Mouse (Mus musculus) CH12.LX (cell line): ENCODE results near the gene Kcnip4. TPM values are rescaled to one million over a fixed set of nuclear protein-coding genes. Genes with fewer than 3 reads are reported as not detected.

Source experiments
- DNase-seq: peaks from one replicate; pipeline ENCODE4 v3.0.0-alpha.2; 2013; ENCODE audit errors: extremely low read depth
- H3K27ac ChIP-seq: 2 replicates; pipeline ENCODE4 v1.5.1; 2012; ENCODE audit warnings: low read depth, mild to moderate bottlenecking, control low read depth, moderate library complexity; ENCODE audit not compliant: insufficient read depth
- H3K27me3 ChIP-seq: replicated peaks from 2 replicates; pipeline ENCODE3; 2012; ENCODE audit warnings: inconsistent platforms
- H3K36me3 ChIP-seq, 2 experiments: replicated peaks in 1 of 2; 2 replicates each; pipeline versions ENCODE3 to v1.6.1; 2012; ENCODE audit warnings: inconsistent platforms in 1 of 2, low read length in 1 of 2, mild to moderate bottlenecking in 1 of 2, mixed read lengths in 1 of 2, moderate library complexity in 1 of 2; ENCODE audit not compliant: control insufficient read depth in 1 of 2, insufficient read depth in 1 of 2
- H3K4me1 ChIP-seq, 2 experiments: 2 replicates each; pipeline ENCODE4 v1.6.1; 2012; ENCODE audit warnings: inconsistent platforms in 1 of 2, moderate library complexity in 1 of 2; ENCODE audit not compliant: insufficient read depth in 2 of 2, control insufficient read depth in 1 of 2
- H3K4me2 ChIP-seq: 2 replicates; pipeline ENCODE4 v1.6.1; 2012; ENCODE audit warnings: low read depth, mild to moderate bottlenecking, control low read depth; ENCODE audit not compliant: poor library complexity, insufficient read depth, severe bottlenecking
- H3K4me3 ChIP-seq, 3 experiments: fragments of 150-350 bp in 1 of 3; sonication (generic) in 1 of 3; replicated peaks in 1 of 3; 2 replicates each; pipeline versions ENCODE3 to v1.5.1; 2011 to 2012; ENCODE audit warnings: low read depth in 2 of 3, low read length in 2 of 3, mild to moderate bottlenecking in 2 of 3, moderate library complexity in 2 of 3, control low read depth in 1 of 3, improper control_type of control experiment in 1 of 3, inconsistent platforms in 1 of 3, mixed read lengths in 1 of 3; ENCODE audit not compliant: poor library complexity in 1 of 3
- H3K79me2 ChIP-seq: replicated peaks from 2 replicates; pipeline ENCODE4 v1.6.1; 2012; ENCODE audit warnings: mild to moderate bottlenecking, moderate library complexity; ENCODE audit not compliant: control insufficient read depth, poor library complexity, insufficient read depth, severe bottlenecking; ENCODE audit errors: extremely low read depth
- H3K9ac ChIP-seq: 2 replicates; pipeline ENCODE4 v1.6.1; 2012; ENCODE audit warnings: low read depth, mild to moderate bottlenecking, control low read depth, moderate library complexity; ENCODE audit not compliant: insufficient read depth
- H3K9me3 ChIP-seq: replicated peaks from 2 replicates; pipeline ENCODE3; 2012; ENCODE audit warnings: low read length, inconsistent platforms, mixed read lengths
- BHLHE40 ChIP-seq: IDR thresholded peaks from 2 replicates; pipeline ENCODE4 v1.6.1; 2011; ENCODE audit warnings: mild to moderate bottlenecking, low read depth, low read length, improper control_type of control experiment
- CHD2 ChIP-seq: IDR thresholded peaks from 2 replicates; pipeline ENCODE4 v1.6.1; 2011; ENCODE audit warnings: low read length, improper control_type of control experiment
- CTCF ChIP-seq, 2 experiments: IDR thresholded peaks in 1 of 2; conservative IDR thresholded peaks in 1 of 2; 2 replicates each; pipeline ENCODE4 v1.5.1; 2011 to 2012; ENCODE audit warnings: low read depth in 2 of 2, low read length in 2 of 2, improper control_type of control experiment in 1 of 2, inconsistent platforms in 1 of 2, mild to moderate bottlenecking in 1 of 2, moderate library complexity in 1 of 2
- E2F4 ChIP-seq: IDR thresholded peaks from 2 replicates; pipeline ENCODE4 v1.6.1; 2011; ENCODE audit warnings: low read depth, low read length, improper control_type of control experiment; ENCODE audit not compliant: insufficient replicate concordance
- EP300 ChIP-seq: IDR thresholded peaks from 2 replicates; pipeline ENCODE4 v1.6.1; 2011; ENCODE audit warnings: low read length, improper control_type of control experiment
- JUN ChIP-seq: IDR thresholded peaks from 2 replicates; pipeline ENCODE4 v1.6.1; 2011; ENCODE audit warnings: low read depth, mild to moderate bottlenecking, low read length, improper control_type of control experiment, moderate library complexity; ENCODE audit not compliant: insufficient read depth
- KAT2A ChIP-seq: IDR thresholded peaks from 2 replicates; pipeline ENCODE4 v1.6.1; 2012; ENCODE audit warnings: low read length, improper control_type of control experiment, inconsistent platforms; ENCODE audit not compliant: insufficient replicate concordance
- MAX ChIP-seq: IDR thresholded peaks from 2 replicates; pipeline ENCODE4 v1.6.1; 2011; ENCODE audit warnings: low read length, improper control_type of control experiment
- MAZ ChIP-seq: IDR thresholded peaks from 2 replicates; pipeline ENCODE4 v1.6.1; 2012; ENCODE audit warnings: low read depth, mild to moderate bottlenecking, inconsistent platforms, low read length, improper control_type of control experiment, moderate library complexity
- MEF2A ChIP-seq: IDR thresholded peaks from 2 replicates; pipeline ENCODE4 v1.6.1; 2014; ENCODE audit warnings: low read depth, mild to moderate bottlenecking, inconsistent platforms, low read length, improper control_type of control experiment, borderline replicate concordance
- MXI1 ChIP-seq: IDR thresholded peaks from 2 replicates; pipeline ENCODE4 v1.6.1; 2011; ENCODE audit warnings: mild to moderate bottlenecking, low read depth, low read length, improper control_type of control experiment
- MYC ChIP-seq: IDR thresholded peaks from 2 replicates; pipeline ENCODE4 v1.6.1; 2011; ENCODE audit warnings: low read depth, mild to moderate bottlenecking, improper control_type of control experiment, low read length
- NELFE ChIP-seq: IDR thresholded peaks from 2 replicates; pipeline ENCODE4 v1.6.1; 2011; ENCODE audit warnings: low read depth, low read length, improper control_type of control experiment
- POLR2A ChIP-seq: IDR thresholded peaks from 2 replicates; pipeline ENCODE4 v1.6.1; 2011; ENCODE audit warnings: low read depth, mild to moderate bottlenecking, improper control_type of control experiment, low read length
- RAD21 ChIP-seq: IDR thresholded peaks from 2 replicates; pipeline ENCODE4 v1.6.1; 2011; ENCODE audit warnings: low read depth, mild to moderate bottlenecking, low read length, improper control_type of control experiment, moderate library complexity
- TBP ChIP-seq: conservative IDR thresholded peaks from 2 replicates; pipeline ENCODE4 v1.6.1; 2011; ENCODE audit warnings: low read depth, low read length, improper control_type of control experiment
- TCF12 ChIP-seq: IDR thresholded peaks from 2 replicates; pipeline ENCODE4 v1.6.1; 2014; ENCODE audit warnings: low read depth, mild to moderate bottlenecking, inconsistent platforms, low read length, improper control_type of control experiment
- USF2 ChIP-seq: conservative IDR thresholded peaks from 2 replicates; pipeline ENCODE4 v1.6.1; 2011; ENCODE audit warnings: low read depth, low read length, improper control_type of control experiment
- ZC3H11A ChIP-seq: IDR thresholded peaks from 2 replicates; pipeline ENCODE4 v1.6.1; 2012; ENCODE audit warnings: low read depth, mild to moderate bottlenecking, inconsistent platforms, low read length, improper control_type of control experiment
- ZMIZ1 ChIP-seq: IDR thresholded peaks from 2 replicates; pipeline ENCODE4 v1.6.1; 2012; ENCODE audit warnings: low read depth, mild to moderate bottlenecking, inconsistent platforms, low read length, improper control_type of control experiment
- dilution Hi-C: fragments of 300-500 bp; cut with MboI; formaldehyde crosslinking; loops from 2 replicates; pipeline ENCODE4 v1.14.3; 2020; ENCODE audit warnings: low sequenced_read_pairs; ENCODE audit not compliant: extremely low pct_unique_long_range_greater_than_20kb, extremely low pct_ligation_motif_present
- in situ Hi-C: fragments of 300-500 bp; cut with MboI; formaldehyde crosslinking; loops from 3 replicates; pipeline ENCODE4 v1.14.3; 2019; ENCODE audit warnings: low sequenced_read_pairs, low pct_ligation_motif_present, low pct_unique_long_range_greater_than_20kb, mixed read lengths
- polyA plus RNA-seq: library from polyadenylated mRNA; unstranded; fragments of >175 nt; gene quantifications from 2 replicates; pipeline ENCODE4 v1.2.1, GENCODE M21; 2012; ENCODE audit warnings: low read depth; ENCODE audit not compliant: insufficient read length
- total RNA-seq, 2 experiments: library from RNA; depleted of rRNA; stranded (reverse); fragments of 300-350 nt in 1 of 2; fragments of >200 nt in 1 of 2; gene quantifications; 2 replicates each; pipeline ENCODE4 v1.2.3; 2012 to 2014

Gene Kcnip4
- total and polyA plus RNA-seq, 3 experiments = 0.80 TPM; not detected in 2

DNA sequence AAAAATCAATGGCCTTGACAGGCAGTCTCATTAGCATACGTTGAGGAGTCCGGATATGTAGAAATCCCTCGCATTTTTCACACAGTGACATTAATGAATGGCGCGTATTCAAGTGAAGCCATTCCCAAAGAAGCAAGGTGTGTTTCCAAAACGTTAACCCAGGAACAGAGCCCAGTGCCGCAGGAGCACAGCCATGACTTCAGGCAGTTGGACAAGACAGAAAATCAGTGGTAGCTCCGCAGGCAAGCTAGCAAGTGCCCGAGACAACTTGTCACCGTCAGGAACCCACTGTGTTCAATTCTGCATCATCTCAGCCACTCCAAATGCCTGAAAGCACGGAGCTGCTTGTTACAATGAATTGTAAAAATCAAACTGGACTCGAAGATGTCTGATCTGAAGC, 1014.5 kb downstream of the Kcnip4 start:
- Histone ChIP-seq H3K9me3 (peaks cover 2% of the 10 kb centered on the region), H3K36me3 (no peaks in the 10 kb centered on the region), H3K79me2 (no peaks in the 10 kb centered on the region), H3K4me3 (no peak overlapping the region), H3K27ac (no peak overlapping the region), H3K27me3 (no peaks in the 10 kb centered on the region), H3K4me2 (no peak overlapping the region), H3K4me1 (no peaks in the 10 kb centered on the region), H3K9ac (no peak overlapping the region)
- no peak for DNase-seq
- no peak for TF ChIP-seq KAT2A
- no peak for TF ChIP-seq E2F4
- TF ChIP-seq CHD2 = no peak
- no peak for TF ChIP-seq CTCF (conservative IDR thresholded peaks at IDR 0.05 in 1 of 2, IDR thresholded peaks at IDR 0.05 in 1 of 2; ENCODE audit: low read depth in 2 of 2, low read length in 2 of 2)
- no peak for TF ChIP-seq MEF2A
- no peak for TF ChIP-seq USF2
- no peak for TF ChIP-seq EP300
- TF ChIP-seq BHLHE40 = no peak
- TF ChIP-seq MXI1 = no peak
- no peak for TF ChIP-seq TCF12
- no peak for TF ChIP-seq NELFE
- no peak for TF ChIP-seq ZC3H11A
- no peak for TF ChIP-seq MAX
- TF ChIP-seq MYC = no peak
- no peak for TF ChIP-seq JUN
- no peak for TF ChIP-seq ZMIZ1
- TF ChIP-seq POLR2A = no peak
- TF ChIP-seq TBP = no peak
- in situ Hi-C loops = no loop called here
- dilution Hi-C loops = no loop called here

DNA sequence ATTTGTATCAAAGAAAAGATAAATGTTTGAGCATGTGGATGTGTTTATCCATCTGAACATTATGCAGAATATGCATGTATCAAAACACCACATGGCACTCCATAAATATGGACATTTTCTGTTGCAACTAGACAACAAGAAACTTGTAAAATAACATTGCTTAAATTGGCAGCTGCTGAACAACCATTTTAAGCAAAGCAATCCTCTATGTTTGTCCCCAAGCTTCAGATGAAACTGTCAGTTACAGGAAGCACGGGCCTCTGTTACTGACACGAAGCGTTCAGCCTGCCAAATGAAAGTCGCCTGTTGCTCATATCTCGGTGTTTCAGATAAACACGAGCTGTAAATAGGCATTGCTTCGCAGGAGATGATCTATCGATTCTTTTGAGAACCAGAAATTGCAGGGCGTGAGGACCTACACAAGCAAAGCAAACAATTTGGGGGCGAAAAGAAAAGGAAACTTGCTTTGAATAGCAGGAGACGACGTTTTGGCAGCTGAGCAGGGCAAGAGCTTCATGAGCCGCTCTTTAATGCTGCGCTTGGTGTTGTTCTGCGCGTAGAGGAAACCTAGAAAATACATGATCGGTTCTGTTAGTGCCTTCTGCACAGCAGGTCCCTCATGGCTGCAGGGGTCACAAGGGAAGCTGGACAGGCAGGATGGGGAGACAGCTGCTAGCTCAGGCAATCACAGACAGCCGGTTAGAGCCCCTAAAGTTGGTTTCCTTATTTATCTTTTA, 1015.3 kb downstream of the Kcnip4 start:
- Histone ChIP-seq H3K79me2 (no peaks in the 10 kb centered on the region), H3K27ac (no peak overlapping the region), H3K36me3 (no peaks in the 10 kb centered on the region), H3K9ac (no peak overlapping the region), H3K4me1 (no peaks in the 10 kb centered on the region), H3K4me3 (no peak overlapping the region), H3K27me3 (no peaks in the 10 kb centered on the region), H3K9me3 (peaks cover 2% of the 10 kb centered on the region), H3K4me2 (no peak overlapping the region)
- DNase-seq = no peak
- in situ Hi-C loops (no loop called here), dilution Hi-C loops (no loop called here)
- no peak for TF ChIP-seq BHLHE40
- TF ChIP-seq MXI1 = no peak
- TF ChIP-seq MAZ = no peak
- no peak for TF ChIP-seq CTCF (conservative IDR thresholded peaks at IDR 0.05 in 1 of 2, IDR thresholded peaks at IDR 0.05 in 1 of 2; ENCODE audit: low read depth in 2 of 2, low read length in 2 of 2)
- no peak for TF ChIP-seq NELFE
- no peak for TF ChIP-seq USF2
- no peak for TF ChIP-seq RAD21
- no peak for TF ChIP-seq JUN
